Mouse (Mus musculus): ENCODE results near the gene Sec16b.

Sec16b gene

GRCm38 (mm10) chr1:157560654-157561386, 54.3 kb downstream of the Sec16b start:
- DNase-seq: peak; percentile 76

DNA sequence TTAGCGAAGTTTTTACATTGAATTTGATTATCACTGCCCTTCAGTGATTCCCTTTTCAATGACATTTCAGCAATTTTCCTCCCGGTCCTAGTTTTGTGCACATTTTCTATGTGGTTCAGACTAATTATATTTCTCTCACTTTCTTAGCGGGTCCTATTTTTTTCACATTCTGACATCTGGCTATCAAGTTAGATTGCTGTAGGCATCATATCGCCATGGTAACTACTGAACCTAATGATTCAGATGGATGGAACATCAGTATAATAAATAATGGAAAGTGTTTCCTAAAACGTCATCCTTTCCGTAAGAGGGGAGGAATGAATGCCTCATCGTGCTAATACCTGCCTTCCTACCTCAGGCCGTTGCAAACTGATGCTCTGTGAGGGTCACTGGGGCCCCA, 61.3 kb downstream of the Sec16b start:
- DNase-seq: no peak

GRCm38 (mm10) chr1:157569263-157570090, 62.9 kb downstream of the Sec16b start:
- no peak for DNase-seq

GRCm38 (mm10) chr1:157575316-157575715, 68.8 kb downstream of the Sec16b start:
- peak; percentile 54 for DNase-seq

GRCm38 (mm10) chr1:157578336-157578735, 71.8 kb downstream of the Sec16b start:
- no peak for DNase-seq

- no peak for DNase-seq
These were observed 80.0 kb downstream of the Sec16b start for GRCm38 (mm10) chr1:157586556-157586955.

DNA sequence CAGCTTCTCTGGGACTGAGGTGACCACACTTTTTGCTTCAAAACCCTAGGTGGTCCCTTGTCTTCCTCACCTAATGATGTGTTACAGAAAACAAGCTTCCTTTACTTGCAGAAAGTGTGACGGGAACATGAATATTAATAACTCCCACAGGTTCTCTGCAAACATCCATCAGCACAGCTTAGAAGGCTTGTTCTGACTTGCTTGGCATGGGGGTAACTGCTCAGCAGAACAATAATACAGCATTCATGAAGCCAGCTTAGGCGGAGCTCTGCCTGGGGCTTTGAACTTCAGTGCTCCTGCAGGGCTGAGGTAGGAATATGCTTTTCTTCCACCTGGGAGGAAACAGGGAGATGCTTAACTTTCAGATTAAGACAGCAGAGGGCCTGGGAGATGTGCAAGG, 85.5 kb downstream of the Sec16b start:
- peak; percentile 10 for DNase-seq

DNA sequence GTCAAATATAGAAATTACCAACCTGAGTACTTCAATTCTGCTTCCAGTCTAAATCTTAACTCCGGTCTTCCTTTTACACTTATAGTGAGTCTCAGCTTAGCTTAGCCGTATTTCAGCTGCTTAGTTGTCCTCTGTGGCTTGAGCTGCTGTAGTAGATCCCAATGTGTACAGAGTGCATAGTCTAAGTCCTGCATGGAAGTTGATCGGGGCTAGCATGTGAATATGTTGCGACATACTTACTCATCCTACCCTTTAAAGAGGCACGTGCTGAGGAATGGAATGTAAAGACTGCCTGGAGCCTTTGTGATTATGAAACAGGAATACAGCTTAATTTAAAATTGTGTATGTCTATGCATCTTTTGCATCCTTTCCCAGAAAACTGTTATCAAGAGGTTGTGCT, 88.0 kb downstream of the Sec16b start:
- DNase-seq: no peak

- DNase-seq: no peak
These were observed 88.6 kb downstream of the Sec16b start for GRCm38 (mm10) chr1:157595165-157595564.

DNA sequence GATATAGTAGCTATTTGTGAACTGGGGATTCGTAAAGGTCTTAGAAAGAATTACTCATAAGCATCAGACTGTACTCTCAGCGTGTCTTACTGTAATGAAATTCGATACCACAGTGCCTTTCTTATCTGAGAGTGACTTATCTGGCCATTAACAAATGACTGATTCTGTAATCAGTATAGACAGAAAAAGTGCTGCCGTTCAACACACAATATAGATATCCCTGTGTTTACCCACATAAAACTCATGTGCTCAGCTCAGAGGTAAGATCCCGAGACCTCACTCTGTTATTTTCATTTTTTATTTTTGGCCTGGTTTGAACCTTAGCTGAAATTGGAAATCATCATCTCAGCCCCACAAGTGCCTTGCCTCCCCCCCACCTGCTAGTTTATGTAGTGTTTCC, 98.0 kb downstream of the Sec16b start:
- no peak for DNase-seq
